Mouse (Mus musculus): ENCODE results near the gene Plekhm1. TPM values are rescaled to one million over a fixed set of nuclear protein-coding genes. Genes with fewer than 3 reads are reported as not detected.

The Plekhm1 gene
- polyA plus RNA-seq, 1 experiment from 2014 or later, result 7.3 TPM

GRCm38 (mm10) chr11:103402198-103402597, 10.3 kb downstream of the Plekhm1 start:
- no peak overlapping the region for H3K9ac ChIP-seq (ENCODE audit: low read depth, low read length)
- no peak overlapping the region for H3K4me3 ChIP-seq (ENCODE audit: low read depth, low read length)
- H3K27ac ChIP-seq (ENCODE audit: low read depth, low read length), result no peak overlapping the region
- 65% methylated on average over 2 of the region's 2 CpGs for WGBS
- no peak for ATAC-seq (ENCODE audit: low FRiP score)
- H3K4me2 ChIP-seq (replicated peaks; ENCODE audit: low read depth, low read length), result no peak overlapping the region
- peak; percentile 25 for DNase-seq (ENCODE audit: low spot score)
- H3K4me1 ChIP-seq (replicated peaks; ENCODE audit: control insufficient read depth, insufficient read depth, low read length), result no peaks in the 10 kb centered on the region
- H3K27me3 ChIP-seq (ENCODE audit: control insufficient read depth, insufficient read depth, low read length), result no peaks in the 10 kb centered on the region
- H3K36me3 ChIP-seq (ENCODE audit: control insufficient read depth, insufficient read depth, low read length), result no peaks in the 10 kb centered on the region
- no peaks in the 10 kb centered on the region for H3K9me3 ChIP-seq (ENCODE audit: control insufficient read depth, low read length)

GRCm38 (mm10) chr11:103399986-103400385, 12.5 kb downstream of the Plekhm1 start:
- Histone ChIP-seq H3K4me1 (replicated peaks; ENCODE audit: control insufficient read depth, insufficient read depth, low read length) (no peaks in the 10 kb centered on the region), H3K4me2 (replicated peaks; ENCODE audit: low read depth, low read length) (no peak overlapping the region), H3K27ac (ENCODE audit: low read depth, low read length) (no peak overlapping the region), H3K27me3 (ENCODE audit: control insufficient read depth, insufficient read depth, low read length) (no peaks in the 10 kb centered on the region), H3K4me3 (ENCODE audit: low read depth, low read length) (no peak overlapping the region), H3K36me3 (ENCODE audit: control insufficient read depth, insufficient read depth, low read length) (0 out of 2 replicates have a peak, but pooled peaks cover 5% of the 10 kb centered on the region), H3K9me3 (ENCODE audit: control insufficient read depth, low read length) (no peaks in the 10 kb centered on the region), H3K9ac (ENCODE audit: low read depth, low read length) (no peak overlapping the region)
- 93% methylated on average over 4 of the region's 4 CpGs for WGBS
- ATAC-seq (ENCODE audit: low FRiP score) (no peak), DNase-seq (ENCODE audit: low spot score) (no peak)

- Histone ChIP-seq H3K4me3 (ENCODE audit: low read depth, low read length) (no peak overlapping the region), H3K27me3 (ENCODE audit: control insufficient read depth, insufficient read depth, low read length) (no peaks in the 10 kb centered on the region), H3K4me2 (replicated peaks; ENCODE audit: low read depth, low read length) (no peak overlapping the region), H3K36me3 (ENCODE audit: control insufficient read depth, insufficient read depth, low read length) (0 out of 2 replicates have a peak, but pooled peaks cover 6% of the 10 kb centered on the region), H3K9ac (ENCODE audit: low read depth, low read length) (no peak overlapping the region), H3K9me3 (ENCODE audit: control insufficient read depth, low read length) (no peaks in the 10 kb centered on the region), H3K27ac (ENCODE audit: low read depth, low read length) (no peak overlapping the region), H3K4me1 (replicated peaks; ENCODE audit: control insufficient read depth, insufficient read depth, low read length) (no peaks in the 10 kb centered on the region)
- ATAC-seq (ENCODE audit: low FRiP score), result no peak
- 97% methylated on average over 3 of the region's 3 CpGs for WGBS
- no peak for DNase-seq (ENCODE audit: low spot score)
Measured at GRCm38 (mm10) chr11:103399050-103399449, 13.4 kb downstream of the Plekhm1 start.

- H3K27ac ChIP-seq (ENCODE audit: low read depth, low read length), result no peak overlapping the region
- ATAC-seq (ENCODE audit: low FRiP score), result no peak
- H3K27me3 ChIP-seq (ENCODE audit: control insufficient read depth, insufficient read depth, low read length), result no peaks in the 10 kb centered on the region
- H3K36me3 ChIP-seq (ENCODE audit: control insufficient read depth, insufficient read depth, low read length), result 0 out of 2 replicates have a peak, but pooled peaks cover 8% of the 10 kb centered on the region
- H3K4me3 ChIP-seq (ENCODE audit: low read depth, low read length), result no peak overlapping the region
- H3K4me1 ChIP-seq (replicated peaks; ENCODE audit: control insufficient read depth, insufficient read depth, low read length), result no peaks in the 10 kb centered on the region
- H3K4me2 ChIP-seq (replicated peaks; ENCODE audit: low read depth, low read length), result no peak overlapping the region
- DNase-seq (ENCODE audit: low spot score), result no peak
- no peak overlapping the region for H3K9ac ChIP-seq (ENCODE audit: low read depth, low read length)
- no peaks in the 10 kb centered on the region for H3K9me3 ChIP-seq (ENCODE audit: control insufficient read depth, low read length)
- WGBS, result 93% methylated on average over 4 of the region's 4 CpGs
Measured at GRCm38 (mm10) chr11:103396682-103397081, 15.8 kb downstream of the Plekhm1 start.

GRCm38 (mm10) chr11:103396236-103396635, 16.3 kb downstream of the Plekhm1 start:
- DNase-seq (ENCODE audit: low spot score) (no peak), ATAC-seq (ENCODE audit: low FRiP score) (no peak)
- H3K4me3 ChIP-seq (ENCODE audit: low read depth, low read length), result no peak overlapping the region
- 0 out of 2 replicates have a peak, but pooled peaks cover 8% of the 10 kb centered on the region for H3K36me3 ChIP-seq (ENCODE audit: control insufficient read depth, insufficient read depth, low read length)
- H3K9me3 ChIP-seq (ENCODE audit: control insufficient read depth, low read length), result no peaks in the 10 kb centered on the region
- H3K4me1 ChIP-seq (replicated peaks; ENCODE audit: control insufficient read depth, insufficient read depth, low read length), result no peaks in the 10 kb centered on the region
- no peak overlapping the region for H3K4me2 ChIP-seq (replicated peaks; ENCODE audit: low read depth, low read length)
- 96% methylated on average over 4 of the region's 4 CpGs for WGBS
- no peaks in the 10 kb centered on the region for H3K27me3 ChIP-seq (ENCODE audit: control insufficient read depth, insufficient read depth, low read length)
- no peak overlapping the region for H3K9ac ChIP-seq (ENCODE audit: low read depth, low read length)
- H3K27ac ChIP-seq (ENCODE audit: low read depth, low read length), result no peak overlapping the region

- H3K9ac ChIP-seq (ENCODE audit: low read depth, low read length), result no peak overlapping the region
- H3K4me3 ChIP-seq (ENCODE audit: low read depth, low read length), result no peak overlapping the region
- DNase-seq (ENCODE audit: low spot score) (no peak), ATAC-seq (ENCODE audit: low FRiP score) (no peak)
- H3K27ac ChIP-seq (ENCODE audit: low read depth, low read length), result no peak overlapping the region
- H3K27me3 ChIP-seq (ENCODE audit: control insufficient read depth, insufficient read depth, low read length), result no peaks in the 10 kb centered on the region
- no peaks in the 10 kb centered on the region for H3K4me1 ChIP-seq (replicated peaks; ENCODE audit: control insufficient read depth, insufficient read depth, low read length)
- no peaks in the 10 kb centered on the region for H3K9me3 ChIP-seq (ENCODE audit: control insufficient read depth, low read length)
- WGBS, result 84% methylated on average over 7 of the region's 7 CpGs
- H3K36me3 ChIP-seq (ENCODE audit: control insufficient read depth, insufficient read depth, low read length), result 0 out of 2 replicates have a peak, but pooled peaks cover 8% of the 10 kb centered on the region
- H3K4me2 ChIP-seq (replicated peaks; ENCODE audit: low read depth, low read length), result no peak overlapping the region
Measured at GRCm38 (mm10) chr11:103394604-103395003, 17.9 kb downstream of the Plekhm1 start.

GRCm38 (mm10) chr11:103394025-103394424, 18.5 kb downstream of the Plekhm1 start:
- no peak overlapping the region for H3K4me3 ChIP-seq (ENCODE audit: low read depth, low read length)
- 92% methylated on average over 7 of the region's 7 CpGs for WGBS

GRCm38 (mm10) chr11:103387870-103388526, 24.5 kb downstream of the Plekhm1 start:
- ATAC-seq (ENCODE audit: low FRiP score), result no peak
- no peak for DNase-seq (ENCODE audit: low spot score)
- no peaks in the 10 kb centered on the region for H3K4me1 ChIP-seq (replicated peaks; ENCODE audit: control insufficient read depth, insufficient read depth, low read length)
- H3K36me3 ChIP-seq (ENCODE audit: control insufficient read depth, insufficient read depth, low read length), result 0 out of 2 replicates have a peak, but pooled peaks cover 2% of the 10 kb centered on the region
- H3K9ac ChIP-seq (ENCODE audit: low read depth, low read length), result no peak overlapping the region
- no peak overlapping the region for H3K27ac ChIP-seq (ENCODE audit: low read depth, low read length)
- H3K4me2 ChIP-seq (replicated peaks; ENCODE audit: low read depth, low read length), result no peak overlapping the region
- no peak overlapping the region for H3K4me3 ChIP-seq (ENCODE audit: low read depth, low read length)
- H3K27me3 ChIP-seq (ENCODE audit: control insufficient read depth, insufficient read depth, low read length), result no peaks in the 10 kb centered on the region
- H3K9me3 ChIP-seq (ENCODE audit: control insufficient read depth, low read length), result no peaks in the 10 kb centered on the region
- 66% methylated on average over 7 of the region's 7 CpGs for WGBS

More at GRCm38 (mm10) chr11:103394025-103394424, 18.5 kb downstream of the Plekhm1 start:
- DNase-seq (ENCODE audit: low spot score) (no peak), ATAC-seq (ENCODE audit: low FRiP score) (no peak)
- Histone ChIP-seq H3K9me3 (ENCODE audit: control insufficient read depth, low read length) (no peaks in the 10 kb centered on the region), H3K36me3 (ENCODE audit: control insufficient read depth, insufficient read depth, low read length) (0 out of 2 replicates have a peak, but pooled peaks cover 8% of the 10 kb centered on the region), H3K4me1 (replicated peaks; ENCODE audit: control insufficient read depth, insufficient read depth, low read length) (no peaks in the 10 kb centered on the region), H3K9ac (ENCODE audit: low read depth, low read length) (no peak overlapping the region), H3K4me2 (replicated peaks; ENCODE audit: low read depth, low read length) (no peak overlapping the region), H3K27ac (ENCODE audit: low read depth, low read length) (no peak overlapping the region), H3K27me3 (ENCODE audit: control insufficient read depth, insufficient read depth, low read length) (no peaks in the 10 kb centered on the region)

- no peak for DNase-seq (ENCODE audit: low spot score)
- no peaks in the 10 kb centered on the region for H3K36me3 ChIP-seq (ENCODE audit: control insufficient read depth, insufficient read depth, low read length)
- ATAC-seq (ENCODE audit: low FRiP score), result no peak
- no peaks in the 10 kb centered on the region for H3K4me1 ChIP-seq (replicated peaks; ENCODE audit: control insufficient read depth, insufficient read depth, low read length)
- no peak overlapping the region for H3K4me2 ChIP-seq (replicated peaks; ENCODE audit: low read depth, low read length)
- no peak overlapping the region for H3K27ac ChIP-seq (ENCODE audit: low read depth, low read length)
- H3K9ac ChIP-seq (ENCODE audit: low read depth, low read length), result no peak overlapping the region
- 97% methylated on average over 9 of the region's 9 CpGs for WGBS
- no peaks in the 10 kb centered on the region for H3K9me3 ChIP-seq (ENCODE audit: control insufficient read depth, low read length)
- no peaks in the 10 kb centered on the region for H3K27me3 ChIP-seq (ENCODE audit: control insufficient read depth, insufficient read depth, low read length)
- H3K4me3 ChIP-seq (ENCODE audit: low read depth, low read length), result no peak overlapping the region
Measured at GRCm38 (mm10) chr11:103386827-103387226, 25.7 kb downstream of the Plekhm1 start.

Measured in hindbrain, embryonic 11.5 days (tissue).